ENCODE assay signal across 9 mouse cellular contexts in the genomic region with DNA sequence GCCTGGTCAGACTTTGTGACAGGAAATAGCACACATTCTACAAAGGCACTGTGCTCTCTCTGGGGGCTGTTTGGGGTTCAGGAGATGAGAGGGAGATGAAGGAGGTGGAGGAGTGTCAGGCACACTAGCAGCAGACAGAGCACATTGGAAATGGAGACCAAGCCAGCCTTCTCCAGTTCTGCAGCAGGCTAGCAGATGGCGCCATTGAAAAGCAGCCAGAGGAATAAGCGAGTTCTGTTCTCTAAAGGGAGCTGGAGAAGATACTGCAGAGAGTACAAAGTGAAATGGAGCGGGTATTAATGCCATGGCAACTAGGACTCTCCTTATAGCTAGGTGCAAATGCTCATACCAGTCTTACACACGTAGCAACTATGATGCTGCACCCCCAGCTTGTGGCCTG.
DNase-seq lines count a peak whose midpoint lies in the region; ATAC-seq and TF ChIP-seq lines count a peak whose summit lies in the region.
"Had no signal": no experiment of that assay in that cellular context is flagged by ENCODE, and none has a peak within 500 bp of the region (broad histone marks: within the 10 kb centered on the region; RNA-seq: fewer than 3 reads in every experiment).

No protein-coding gene starts in this region.

- H3K27ac ChIP-seq in heart, adult 2 months: no peak overlapping the region
- peak overlapping the region; percentile 51; the same call in 1 of the 2 replicates for H3K27ac ChIP-seq in embryonic facial prominence, embryonic 15.5 days (replicated peaks)

- H3K79me2 ChIP-seq in heart, adult 2 months (replicated peaks; ENCODE audit: control insufficient read depth, insufficient read depth, low read length): no peaks in the 10 kb centered on the region

- H3K27me3 ChIP-seq in heart, adult 2 months (ENCODE audit: control insufficient read depth, insufficient read depth, low read length): no peaks in the 10 kb centered on the region; the same call in 1 of the 2 replicates
- no peaks in the 10 kb centered on the region for H3K27me3 ChIP-seq in embryonic facial prominence, embryonic 15.5 days
- H3K27me3 ChIP-seq: megakaryocyte, embryonic 14.5 days had no signal

- no peak for TF ChIP-seq EP300 in heart, adult 2 months (IDR thresholded peaks at IDR 0.05; ENCODE audit: insufficient read depth, low read depth, low read length)

- no peak for TF ChIP-seq POLR2A in heart, adult 2 months (IDR thresholded peaks at IDR 0.05; ENCODE audit: insufficient read depth, low read depth, low read length)

- TF ChIP-seq CTCF in heart, adult 2 months (IDR thresholded peaks at IDR 0.05): no peak

- no peaks in the 10 kb centered on the region for H3K9me3 ChIP-seq in embryonic facial prominence, embryonic 15.5 days (replicated peaks)
- H3K9me3 ChIP-seq: megakaryocyte, embryonic 14.5 days had no signal

- H3K36me3 ChIP-seq in heart, adult 2 months (ENCODE audit: control insufficient read depth, insufficient read depth, low read length): no peaks in the 10 kb centered on the region
- no peaks in the 10 kb centered on the region for H3K36me3 ChIP-seq in embryonic facial prominence, embryonic 15.5 days

- no peak overlapping the region for H3K4me2 ChIP-seq in embryonic facial prominence, embryonic 15.5 days (replicated peaks)

- no peak for ATAC-seq in embryonic facial prominence, embryonic 15.5 days (ENCODE audit: insufficient number of reproducible peaks, low FRiP score, low TSS enrichment, low read depth)

- WGBS in heart, adult 2 months: 54% methylated on average over 4 of the region's 4 CpGs
- WGBS in embryonic facial prominence, embryonic 15.5 days: 63% methylated on average over 4 of the region's 4 CpGs

- peak; percentile 34 to 45 for DNase-seq in heart, adult 2 months
- no peak for DNase-seq in heart, adult 8-10 months (ENCODE audit: low spot score)
- peak; percentile 27 for DNase-seq in adipocyte (ENCODE audit: low spot score)
- DNase-seq in left cerebral cortex, adult 18-20 months (ENCODE audit: low spot score in 2 of 2): peak; percentile 76 to 79
- no peak for DNase-seq in ovary, postnatal 14 days (ENCODE audit: low spot score)
- no peak for DNase-seq in gastrocnemius, postnatal 4 days (ENCODE audit: low spot score in 2 of 2)
- DNase-seq in natural killer cell, adult 2 months (ENCODE audit: low spot score in 2 of 2): no peak

- intact Hi-C loops in heart, adult 2 months (cut with DNase I): no loop called here

- no peak overlapping the region for H3K4me3 ChIP-seq in heart, adult 2 months
- no peak overlapping the region for H3K4me3 ChIP-seq in embryonic facial prominence, embryonic 15.5 days (replicated peaks)
- H3K4me3 ChIP-seq: megakaryocyte, embryonic 14.5 days had no signal

- H3K9ac ChIP-seq in heart, adult 2 months (ENCODE audit: low read depth, low read length): no peak overlapping the region
- H3K9ac ChIP-seq in embryonic facial prominence, embryonic 15.5 days: no peak overlapping the region

- H3K4me1 ChIP-seq in heart, adult 2 months (ENCODE audit: control insufficient read depth, insufficient read depth, low read length): peaks cover 1% of the 10 kb centered on the region
- 0 out of 2 replicates have a peak, but pooled peaks cover 7% of the 10 kb centered on the region for H3K4me1 ChIP-seq in embryonic facial prominence, embryonic 15.5 days

Comparison
In these comparisons a context has a peak if more than half of its experiments do, and no peak if none do; other contexts are left out.
1. DNase-seq: peak in heart, adult 2 months (2 of 2), adipocyte (single experiment) and left cerebral cortex, adult 18-20 months (2 of 2); none in heart, adult 8-10 months (single experiment), ovary, postnatal 14 days (single experiment), gastrocnemius, postnatal 4 days (0 of 2) and natural killer cell, adult 2 months (0 of 2).